Comparison of ENCODE assay signal across 17 mouse cellular contexts in the genomic region with DNA sequence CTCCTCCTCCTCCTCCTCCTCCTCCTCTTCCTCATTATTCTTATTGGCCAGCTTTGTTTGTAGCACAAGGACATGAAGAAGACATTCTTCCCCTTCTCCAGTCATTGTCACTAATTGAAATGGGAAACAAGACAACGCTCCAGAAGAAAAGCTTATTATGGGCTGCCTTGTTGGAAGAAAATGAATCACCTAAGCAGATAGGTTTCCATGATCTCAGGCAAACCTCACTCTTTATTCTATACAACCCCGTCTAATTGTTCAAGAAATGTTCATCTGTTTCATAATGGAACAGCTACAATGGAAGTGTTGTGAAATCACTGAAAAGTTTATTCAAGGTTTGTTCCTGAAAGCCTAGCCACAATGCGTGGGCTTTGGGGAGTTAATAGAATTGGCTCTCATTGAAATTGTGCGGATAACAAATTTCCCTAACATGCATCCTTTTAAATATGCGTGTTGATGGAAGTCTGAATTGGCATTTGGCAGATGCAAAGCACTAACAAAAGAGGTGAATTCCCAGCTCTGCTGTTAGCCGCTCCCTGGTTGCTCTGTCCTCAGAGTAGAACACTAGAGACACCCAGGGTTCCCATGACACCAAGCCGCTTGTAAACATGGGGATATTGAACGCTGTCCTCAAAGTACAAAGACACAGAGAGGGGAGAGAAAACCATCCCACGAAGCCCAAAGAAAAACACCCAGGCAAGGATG.
DNase-seq lines count a peak whose midpoint lies in the region; ATAC-seq lines count a peak whose summit lies in the region.
"Had no signal": no experiment of that assay in that cellular context is flagged by ENCODE, and none has a peak within 500 bp of the region (broad histone marks: within the 10 kb centered on the region; RNA-seq: fewer than 3 reads in every experiment).

No protein-coding gene starts in this region.

- WGBS in forebrain, embryonic 13.5 days, result 8% methylated on average over 9 of the region's 9 CpGs
- WGBS in midbrain, embryonic 12.5 days, result 15% methylated on average over 9 of the region's 9 CpGs

- no peak overlapping the region for H3K4me3 ChIP-seq in forebrain, embryonic 13.5 days
- no peak overlapping the region for H3K4me3 ChIP-seq in midbrain, embryonic 12.5 days
- H3K4me3 ChIP-seq: embryonic facial prominence, embryonic 13.5 days; hindbrain, embryonic 15.5 days had no signal

- peaks cover 53% of the 10 kb centered on the region for H3K4me1 ChIP-seq in forebrain, embryonic 13.5 days
- peaks cover 50% of the 10 kb centered on the region for H3K4me1 ChIP-seq in midbrain, embryonic 12.5 days

- no peaks in the 10 kb centered on the region for H3K9me3 ChIP-seq in forebrain, embryonic 13.5 days (replicated peaks)
- H3K9me3 ChIP-seq in midbrain, embryonic 12.5 days, result no peaks in the 10 kb centered on the region
- H3K9me3 ChIP-seq: embryonic facial prominence, embryonic 13.5 days; hindbrain, embryonic 15.5 days had no signal

- no peak overlapping the region for H3K9ac ChIP-seq in forebrain, embryonic 13.5 days
- no peak overlapping the region for H3K9ac ChIP-seq in midbrain, embryonic 12.5 days (replicated peaks)
- H3K9ac ChIP-seq: embryonic facial prominence, embryonic 13.5 days; hindbrain, embryonic 15.5 days had no signal

- peak overlapping the region; percentile 17; the same call in 1 of the 2 replicates for H3K4me2 ChIP-seq in forebrain, embryonic 13.5 days
- peak overlapping the region; percentile 15; the same call in 1 of the 2 replicates for H3K4me2 ChIP-seq in midbrain, embryonic 12.5 days (replicated peaks)
- H3K4me2 ChIP-seq: embryonic facial prominence, embryonic 13.5 days; hindbrain, embryonic 15.5 days had no signal

- H3K36me3 ChIP-seq in forebrain, embryonic 13.5 days (ENCODE audit: poor library complexity, severe bottlenecking), result no peaks in the 10 kb centered on the region
- H3K36me3 ChIP-seq in midbrain, embryonic 12.5 days, result no peaks in the 10 kb centered on the region
- H3K36me3 ChIP-seq: embryonic facial prominence, embryonic 13.5 days; hindbrain, embryonic 15.5 days had no signal

- no peak for ATAC-seq in forebrain, embryonic 13.5 days
- peak; percentile 32; the same call in 1 of the 2 replicates for ATAC-seq in midbrain, embryonic 12.5 days (ENCODE audit: low FRiP score, low read depth)
- ATAC-seq: CD4-positive, CD25-positive, alpha-beta regulatory T cell, adult 4 months had no signal

- H3K27me3 ChIP-seq in forebrain, embryonic 13.5 days, result peaks cover 27% of the 10 kb centered on the region
- H3K27me3 ChIP-seq in midbrain, embryonic 12.5 days, result peaks cover 53% of the 10 kb centered on the region
- H3K27me3 ChIP-seq: hindbrain, embryonic 15.5 days had no signal

- DNase-seq in R1 (ENCODE audit: low read depth, low spot score), result peak; percentile 11
- peak; percentile 4 for DNase-seq in brain, adult 2 months (ENCODE audit: low read depth, low spot score)
- no peak for DNase-seq in heart, adult 8-10 months (ENCODE audit: low spot score)
- DNase-seq in urinary bladder, adult 18-20 months (ENCODE audit: low spot score in 2 of 2), result no peak
- no peak for DNase-seq in right cerebral cortex, postnatal 25 days
- DNase-seq: adrenal gland, postnatal 14 days; cerebellum, postnatal 10 days; gastrocnemius, postnatal 36 days; liver; lung, adult 18-20 months; right cerebral cortex, postnatal 4 days had no signal

- H3K27ac ChIP-seq in forebrain, embryonic 13.5 days, result peak overlapping the region; percentile 27; the same call in 1 of the 2 replicates
- H3K27ac ChIP-seq in midbrain, embryonic 12.5 days (replicated peaks), result peak overlapping the region; percentile 35; the same call in 1 of the 2 replicates
- H3K27ac ChIP-seq: embryonic facial prominence, embryonic 13.5 days; hindbrain, embryonic 15.5 days; macrophage had no signal

Comparison
In these comparisons a context has a peak if more than half of its experiments do, and no peak if none do; other contexts are left out.
1. DNase-seq: peak in R1 (single experiment) and brain, adult 2 months (single experiment); none in heart, adult 8-10 months (single experiment), urinary bladder, adult 18-20 months (0 of 2) and right cerebral cortex, postnatal 25 days (single experiment).